Mouse (Mus musculus) frontal cortex, postnatal 10 days (tissue): ENCODE data around the gene Nos3.

Experiments
- DNase-seq, 2 experiments: peaks; one replicate each; pipeline ENCODE4 v3.0.0; 2022; ENCODE audit warnings: low spot score in 2 of 2, mixed read lengths in 1 of 2

Gene Nos3

DNA sequence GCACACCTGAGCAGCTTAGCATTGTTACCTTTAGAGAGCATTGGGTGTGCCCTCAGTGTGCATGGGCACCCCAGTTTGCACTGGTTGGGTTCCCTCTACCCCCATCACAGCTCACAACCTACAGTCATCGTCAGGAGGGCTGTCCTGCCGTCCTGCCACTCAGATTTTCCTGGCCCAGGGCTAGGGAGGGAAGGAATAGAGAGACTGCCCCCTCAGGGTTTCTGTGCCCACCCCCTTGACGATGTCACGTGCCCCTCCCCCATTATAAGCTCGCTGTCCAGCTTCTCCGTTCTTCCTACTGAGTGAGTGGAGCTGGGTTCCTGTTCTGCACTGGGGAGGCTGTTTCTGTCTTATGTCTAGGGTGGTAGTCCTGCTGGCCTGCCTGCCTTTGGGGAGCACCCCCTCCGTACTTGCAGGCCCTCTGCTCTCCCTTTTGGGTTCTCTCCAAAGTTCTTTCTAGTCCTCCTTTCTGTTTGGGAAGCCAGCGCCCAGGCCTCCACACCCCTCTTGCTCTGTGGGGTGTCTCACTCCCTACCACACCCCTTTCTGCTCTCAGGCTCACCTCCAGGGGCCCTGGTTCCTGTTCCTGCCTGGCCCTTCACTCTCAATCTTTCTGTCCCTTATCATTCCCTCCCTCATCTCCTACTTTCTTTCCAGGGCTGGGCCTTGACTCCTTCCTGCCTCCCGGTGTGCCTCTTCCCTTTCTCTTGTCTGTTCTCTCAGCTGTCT, 62.1 kb downstream of the Nos3 start:
- DNase-seq, result no peak

DNA sequence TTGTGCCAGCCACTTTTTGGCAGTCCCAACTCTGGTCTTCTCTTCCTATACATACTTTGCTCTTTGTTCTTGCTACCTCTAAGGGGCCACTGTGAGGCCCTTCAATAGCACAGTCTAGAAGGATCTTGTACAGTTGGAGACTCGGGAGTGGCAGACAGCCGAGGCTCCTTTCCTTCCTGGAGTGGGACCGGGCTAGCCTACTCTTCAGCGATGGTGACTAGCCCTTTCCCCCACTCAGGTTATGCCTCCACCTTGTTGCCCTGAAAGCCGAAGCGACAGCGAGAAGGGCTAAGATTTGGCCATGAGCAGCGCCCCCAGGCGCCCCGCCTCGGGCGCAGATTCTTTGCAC, 62.6 kb downstream of the Nos3 start:
- no peak for DNase-seq

DNA sequence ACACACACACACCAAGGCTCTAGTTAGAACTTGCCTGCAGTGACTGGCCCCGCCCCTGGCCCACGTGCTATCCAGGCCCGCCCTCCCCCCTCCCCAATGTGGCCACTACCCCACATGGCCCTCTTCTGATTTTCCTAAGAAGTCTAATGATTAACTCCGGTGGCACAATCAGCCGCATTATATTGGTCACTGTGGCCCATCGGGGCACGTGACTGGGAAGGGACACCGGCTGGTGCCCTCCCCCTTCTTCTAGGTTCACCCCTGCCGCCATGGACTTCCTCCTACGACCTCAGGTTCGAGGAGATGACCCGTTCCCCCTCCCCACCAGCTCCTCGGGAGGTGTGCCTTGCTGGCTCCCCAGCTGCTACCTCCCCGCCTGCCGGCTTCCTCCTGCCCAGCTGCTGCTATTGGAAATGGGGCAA, 63.4 kb downstream of the Nos3 start:
- no peak for DNase-seq

DNA sequence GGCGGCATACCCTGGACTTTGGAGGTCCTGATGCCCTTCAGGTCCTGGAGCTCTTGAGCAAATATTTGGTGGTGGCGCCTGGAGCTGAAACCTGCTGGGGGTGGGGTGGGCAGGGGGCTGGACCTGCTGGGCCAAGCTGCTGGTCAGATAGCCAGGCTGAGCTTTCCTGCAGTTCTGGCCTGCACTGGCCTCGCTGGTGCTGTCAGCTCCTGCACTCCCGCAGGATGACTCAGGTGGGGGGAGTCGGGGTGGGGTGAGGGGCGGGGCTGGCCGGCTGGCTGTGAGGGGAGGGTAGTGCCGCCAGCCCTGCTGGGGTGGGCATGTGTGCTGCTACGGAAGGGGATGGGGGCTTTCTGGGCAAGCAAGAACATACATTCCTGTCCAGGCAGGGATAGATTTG, 64.0 kb downstream of the Nos3 start:
- DNase-seq, result no peak

DNA sequence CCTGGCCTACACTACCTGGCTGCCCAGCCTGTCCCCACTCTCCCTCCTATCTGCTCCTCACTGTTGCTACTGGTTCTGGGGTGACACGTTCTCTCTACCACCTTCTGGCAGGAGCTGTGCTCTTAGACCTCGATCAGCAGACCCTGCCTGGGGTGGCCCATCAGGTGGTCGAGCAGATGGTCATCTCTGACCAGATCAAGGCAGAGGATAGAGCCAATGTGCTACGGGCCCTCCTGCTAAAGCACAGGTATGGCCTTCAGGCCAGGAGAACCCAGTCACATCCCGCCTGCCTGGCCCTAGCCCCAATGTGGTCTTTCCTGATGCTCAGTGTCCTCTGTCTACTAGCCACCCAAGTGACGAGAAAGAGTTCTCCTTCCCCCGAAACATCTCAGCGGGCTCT, 69.4 kb downstream of the Nos3 start:
- no peak for DNase-seq
